Mouse (Mus musculus) heart, embryonic 14.5 days (tissue): Measurements from ENCODE around the gene Lrch1. TPM values are rescaled to one million over a fixed set of nuclear protein-coding genes. Genes with fewer than 3 reads are reported as not detected.

Source experiments
- ATAC-seq: fragments of 200-750 bp; cut with Nextera tagmentation; 2 replicates; pipeline ENCODE4 v1.8.0; 2017; ENCODE audit warnings: low read depth, moderate TSS enrichment; ENCODE audit not compliant: insufficient number of reproducible peaks, insufficient read depth, low FRiP score
- H3K27ac ChIP-seq, 2 experiments: fragments of 200-500 bp in 1 of 2; fragments of 300-500 bp in 1 of 2; sonication (generic) in 1 of 2; replicated peaks in 1 of 2; 2 replicates each; pipeline ENCODE4 v1.5.1; 2012 to 2014; ENCODE audit warnings: low read depth in 2 of 2, low read length in 2 of 2, control low read depth in 1 of 2, mild to moderate bottlenecking in 1 of 2, mixed read lengths in 1 of 2; ENCODE audit not compliant: control insufficient read depth in 1 of 2, insufficient read depth in 1 of 2
- H3K27me3 ChIP-seq: fragments of 300-500 bp; sonication (generic); 2 replicates; pipeline ENCODE4 v1.6.1; 2014; ENCODE audit warnings: mild to moderate bottlenecking, low read length, control low read depth; ENCODE audit not compliant: control insufficient read depth, insufficient read depth
- H3K36me3 ChIP-seq: fragments of 300-500 bp; sonication (generic); 2 replicates; pipeline ENCODE4 v1.6.1; 2014; ENCODE audit warnings: mild to moderate bottlenecking, control low read depth, low read length, mixed read lengths; ENCODE audit not compliant: control insufficient read depth, insufficient read depth
- H3K4me1 ChIP-seq, 2 experiments: fragments of 200-500 bp in 1 of 2; fragments of 300-500 bp in 1 of 2; sonication (generic) in 1 of 2; 2 replicates each; pipeline ENCODE4 v1.6.1; 2012 to 2014; ENCODE audit warnings: low read length in 2 of 2, control low read depth in 1 of 2, mixed read lengths in 1 of 2; ENCODE audit not compliant: control insufficient read depth in 2 of 2, insufficient read depth in 2 of 2
- H3K4me2 ChIP-seq: fragments of 300-500 bp; sonication (generic); 2 replicates; pipeline ENCODE4 v1.6.1; 2014; ENCODE audit warnings: mild to moderate bottlenecking, low read length
- H3K4me3 ChIP-seq, 2 experiments: fragments of 200-500 bp in 1 of 2; fragments of 300-500 bp in 1 of 2; sonication (generic) in 1 of 2; 2 replicates each; pipeline ENCODE4 v1.5.1; 2012 to 2014; ENCODE audit warnings: low read length in 2 of 2, mild to moderate bottlenecking in 2 of 2, control low read depth in 1 of 2, low read depth in 1 of 2, moderate library complexity in 1 of 2; ENCODE audit not compliant: control insufficient read depth in 1 of 2, insufficient read depth in 1 of 2
- H3K9ac ChIP-seq: fragments of 300-500 bp; sonication (generic); 2 replicates; pipeline ENCODE4 v1.6.1; 2014; ENCODE audit warnings: mild to moderate bottlenecking, low read length
- H3K9me3 ChIP-seq: fragments of 300-500 bp; sonication (generic); 2 replicates; pipeline ENCODE4 v1.6.1; 2016; ENCODE audit warnings: low read length, control low read depth; ENCODE audit not compliant: control insufficient read depth
- WGBS: fragments of 180-500 bp; shearing (Covaris S2); extraction: QIAGEN DNeasy Blood & Tissue Kit; methylation state at CpG from one replicate; pipeline ENCODE4 v1.1.7; 2014; 5-methylcytosine and 5-hydroxymethylcytosine counted together
- polyA plus RNA-seq: library from polyadenylated mRNA; unstranded; fragments of >200 nt; fragmentation: Nextera tagmentation; extraction: Ambion mirVana; gene quantifications from 2 replicates; pipeline ENCODE4 v1.2.1, GENCODE M21; 2014

Gene Lrch1
- polyA plus RNA-seq, 1 experiment from 2014 or later, result 11.4 TPM

- Histone ChIP-seq H3K27ac (no peak overlapping the region), H3K4me2 (no peak overlapping the region), H3K4me3 (no peak overlapping the region), H3K9ac (no peak overlapping the region), H3K9me3 (no peaks in the 10 kb centered on the region), H3K27me3 (no peaks in the 10 kb centered on the region), H3K36me3 (no peaks in the 10 kb centered on the region), H3K4me1 (peaks cover 16 to 39% of the 10 kb centered on the region in 2 experiments)
- ATAC-seq, result no peak
- WGBS, result 88% methylated on average over 7 of the region's 7 CpGs
Measured at GRCm38 (mm10) chr14:74838816-74839215, 108.9 kb downstream of the Lrch1 start.

- Histone ChIP-seq H3K4me1 (peaks cover 20 to 40% of the 10 kb centered on the region in 2 experiments), H3K9me3 (no peaks in the 10 kb centered on the region), H3K36me3 (no peaks in the 10 kb centered on the region), H3K27ac (peak overlapping the region in 1 of 2 experiments; percentile 53; a peak in 2 of 4 replicates), H3K4me2 (no peak overlapping the region), H3K27me3 (no peaks in the 10 kb centered on the region), H3K9ac (no peak overlapping the region), H3K4me3 (no peak overlapping the region)
- ATAC-seq, result no peak; the same call in 1 of the 2 replicates
- WGBS, result 32% methylated on average over 1 of the region's 1 CpGs
Measured at GRCm38 (mm10) chr14:74835010-74835409, 112.7 kb downstream of the Lrch1 start.

DNA sequence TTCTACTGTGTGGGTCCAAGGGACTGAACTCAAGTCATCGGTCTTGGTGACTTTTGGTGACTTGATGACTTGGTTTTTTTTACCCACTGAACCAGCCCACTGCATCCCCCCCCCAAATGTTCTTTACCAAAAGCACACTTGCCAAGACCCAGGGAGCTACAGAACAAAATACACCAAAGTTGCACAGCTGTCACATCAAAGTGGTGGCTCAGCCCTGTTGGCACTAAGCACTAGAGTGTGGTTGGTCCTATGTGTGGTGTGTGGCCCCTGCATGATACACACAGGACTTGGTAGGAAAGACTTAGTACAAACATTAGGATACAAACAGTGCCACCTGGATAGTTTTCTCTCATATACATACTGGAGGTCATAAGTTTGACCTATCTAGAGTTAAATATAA lies 113.5 kb downstream of the Lrch1 start:
- no peaks in the 10 kb centered on the region for H3K9me3 ChIP-seq
- WGBS, result 100% methylated on average over 1 of the region's 1 CpGs
- no peak overlapping the region for H3K4me3 ChIP-seq
- H3K27ac ChIP-seq, result no peak overlapping the region
- H3K9ac ChIP-seq, result no peak overlapping the region
- H3K36me3 ChIP-seq, result no peaks in the 10 kb centered on the region
- ATAC-seq, result no peak
- H3K4me1 ChIP-seq, result peaks cover 15 to 33% of the 10 kb centered on the region in 2 experiments
- H3K27me3 ChIP-seq, result no peaks in the 10 kb centered on the region
- H3K4me2 ChIP-seq, result no peak overlapping the region

DNA sequence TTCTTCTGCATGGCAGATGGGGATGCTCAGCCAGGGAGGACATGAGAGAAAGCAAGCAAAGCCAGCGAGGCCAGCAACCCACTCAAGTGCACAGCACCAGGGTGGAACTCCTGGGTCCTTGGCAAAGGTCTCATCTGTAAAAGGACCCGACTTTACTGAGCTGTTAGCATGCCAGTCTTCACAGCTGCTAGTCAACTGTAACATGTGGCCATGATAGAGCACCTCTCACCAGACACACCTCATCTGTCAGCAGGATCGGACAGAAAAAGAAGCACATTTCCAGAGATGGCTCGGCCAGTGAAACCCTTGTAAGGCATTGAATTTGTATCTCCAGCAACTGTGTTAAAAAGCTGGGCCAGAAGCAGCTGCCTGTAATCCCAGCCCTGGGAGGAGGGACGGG lies 116.0 kb downstream of the Lrch1 start:
- 34% methylated on average over 5 of the region's 5 CpGs for WGBS
- Histone ChIP-seq H3K4me3 (no peak overlapping the region), H3K36me3 (no peaks in the 10 kb centered on the region), H3K9ac (no peak overlapping the region), H3K27ac (peak overlapping the region; percentile 24 to 59; a peak in 3 of 4 replicates), H3K27me3 (no peaks in the 10 kb centered on the region), H3K4me2 (no peak overlapping the region), H3K9me3 (no peaks in the 10 kb centered on the region), H3K4me1 (peaks cover 17 to 33% of the 10 kb centered on the region in 2 experiments)
- ATAC-seq, result no peak

GRCm38 (mm10) chr14:74831050-74831449 lies 116.6 kb downstream of the Lrch1 start:
- H3K4me3 ChIP-seq, result no peak overlapping the region
- no peak overlapping the region for H3K9ac ChIP-seq
- H3K36me3 ChIP-seq, result no peaks in the 10 kb centered on the region
- 81% methylated on average over 5 of the region's 5 CpGs for WGBS
- no peaks in the 10 kb centered on the region for H3K27me3 ChIP-seq
- ATAC-seq, result no peak
- H3K27ac ChIP-seq, result peak overlapping the region in 1 of 2 experiments; percentile 59; a peak in 1 of 4 replicates
- H3K4me2 ChIP-seq, result no peak overlapping the region
- H3K4me1 ChIP-seq, result peaks cover 17 to 33% of the 10 kb centered on the region in 2 experiments
- H3K9me3 ChIP-seq, result no peaks in the 10 kb centered on the region

DNA sequence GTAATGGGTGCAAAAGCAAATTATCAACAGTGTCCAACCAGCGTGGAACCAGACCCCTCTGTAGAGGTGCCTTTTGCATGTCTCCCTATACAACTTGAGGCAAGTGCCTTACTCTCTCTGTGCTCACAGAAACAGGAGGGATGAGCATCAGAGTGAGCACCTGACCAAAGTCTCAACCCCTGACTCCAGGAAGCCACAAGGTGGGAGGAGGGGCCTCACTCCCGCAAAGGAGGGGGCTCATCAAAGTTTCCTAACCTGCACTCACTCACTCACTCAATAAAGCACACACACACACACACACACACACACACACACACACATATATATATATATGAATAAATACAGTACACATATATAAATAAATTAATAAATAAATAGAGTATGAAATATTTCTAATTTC lies 117.1 kb downstream of the Lrch1 start:
- no peak overlapping the region for H3K4me3 ChIP-seq
- 75% methylated on average over 2 of the region's 2 CpGs for WGBS
- H3K4me2 ChIP-seq, result no peak overlapping the region
- H3K4me1 ChIP-seq, result peaks cover 17 to 30% of the 10 kb centered on the region in 2 experiments
- no peaks in the 10 kb centered on the region for H3K9me3 ChIP-seq
- no peak for ATAC-seq
- H3K27me3 ChIP-seq, result no peaks in the 10 kb centered on the region
- no peak overlapping the region for H3K27ac ChIP-seq
- H3K36me3 ChIP-seq, result no peaks in the 10 kb centered on the region
- H3K9ac ChIP-seq, result no peak overlapping the region

DNA sequence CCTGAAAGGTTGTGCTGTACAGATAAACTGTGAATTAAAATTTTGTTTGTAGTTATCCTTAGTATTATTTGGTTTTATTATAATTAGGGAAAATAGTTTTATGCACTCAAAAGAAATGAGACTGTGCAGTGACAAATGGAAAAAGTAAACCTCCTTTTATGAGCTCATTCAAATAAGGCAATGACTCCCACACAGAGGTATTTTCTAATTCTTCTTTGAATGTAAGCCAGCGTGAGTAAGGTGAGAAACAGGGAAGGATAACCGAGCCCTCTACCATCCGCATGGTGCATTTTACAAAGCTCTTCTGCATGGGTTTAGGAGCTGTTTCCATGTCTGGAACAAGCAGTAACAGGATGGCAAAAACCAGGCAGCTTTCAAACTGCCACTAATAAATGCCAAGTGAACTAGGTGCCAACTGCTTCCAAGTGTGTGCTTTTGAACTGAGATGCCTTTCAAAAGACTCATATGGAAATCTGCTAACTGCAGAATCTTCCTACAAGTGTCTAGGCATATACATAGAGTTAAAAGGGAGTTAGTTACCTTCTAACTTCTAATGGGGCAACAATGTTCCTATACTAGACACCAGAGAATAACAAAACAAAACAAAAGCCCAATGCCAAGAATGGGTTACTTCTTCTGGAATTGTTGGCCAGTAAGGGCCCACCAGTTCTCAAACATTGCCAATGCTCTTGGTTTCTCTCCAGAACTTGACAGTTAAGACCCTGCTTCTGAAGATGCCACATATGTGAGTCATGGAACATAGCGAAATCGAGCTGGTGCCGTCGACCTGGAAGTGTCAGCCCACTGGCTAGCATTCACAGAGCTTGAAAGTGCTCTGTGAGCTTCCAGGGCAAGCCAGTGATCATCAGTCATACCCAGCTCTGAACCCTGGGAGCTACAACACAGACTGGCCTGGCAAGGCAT lies 124.7 kb downstream of the Lrch1 start:
- Histone ChIP-seq H3K36me3 (peaks cover 16% of the 10 kb centered on the region), H3K4me2 (no peak overlapping the region), H3K27ac (0 out of 4 replicates have a peak overlapping the region, but pooled peaks of 1 of the 2 experiments have one; percentile 9), H3K27me3 (no peaks in the 10 kb centered on the region), H3K4me1 (peaks cover 22 to 30% of the 10 kb centered on the region in 2 experiments), H3K4me3 (no peak overlapping the region), H3K9me3 (no peaks in the 10 kb centered on the region), H3K9ac (no peak overlapping the region)
- 80% methylated on average over 7 of the region's 7 CpGs for WGBS
- ATAC-seq, result no peak
